Mouse (Mus musculus) forebrain, postnatal 0 days (tissue): ENCODE measurements at regions not wholly inside any gene's neighbourhood (a gene's known extent, or its start where the extent isn't known, plus 50 kb on each side); places are given as distances from the start of the nearest gene placed in this dataset.
A peak's percentile ranks its signal among the peaks of the same experiment; 100 is the strongest.

Experiments used
- ATAC-seq: fragments of 200-750 bp; cut with Nextera tagmentation; 2 replicates; pipeline ENCODE4 v1.8.0; 2017; ENCODE audit warnings: mild to moderate bottlenecking, moderate library complexity
- DNase-seq: peaks from one replicate; pipeline ENCODE4 v3.0.0-alpha.2; 2015
- H3K27ac ChIP-seq: fragments of 300-500 bp; sonication (generic); 2 replicates; pipeline ENCODE4 v1.5.1; 2014; ENCODE audit warnings: low read depth, mild to moderate bottlenecking, antibody characterized with exemption, low read length, moderate library complexity, mixed read lengths
- H3K27me3 ChIP-seq: fragments of 300-500 bp; sonication (generic); 2 replicates; pipeline ENCODE4 v1.6.1; 2014; ENCODE audit warnings: mild to moderate bottlenecking, low read length, mixed read lengths; ENCODE audit not compliant: insufficient read depth
- H3K36me3 ChIP-seq: fragments of 300-500 bp; sonication (generic); 2 replicates; pipeline ENCODE4 v1.6.1; 2014; ENCODE audit warnings: mild to moderate bottlenecking, moderate library complexity; ENCODE audit not compliant: insufficient read depth
- H3K4me1 ChIP-seq: fragments of 300-500 bp; sonication (generic); 2 replicates; pipeline ENCODE4 v1.6.1; 2014; ENCODE audit warnings: antibody characterized with exemption; ENCODE audit not compliant: insufficient read depth
- H3K4me2 ChIP-seq: fragments of 300-500 bp; sonication (generic); 2 replicates; pipeline ENCODE4 v1.6.1; 2014; ENCODE audit warnings: low read depth, mild to moderate bottlenecking, moderate library complexity
- H3K4me3 ChIP-seq: fragments of 300-500 bp; sonication (generic); 2 replicates; pipeline ENCODE4 v1.5.1; 2014; ENCODE audit warnings: low read depth, low read length, mixed read lengths
- H3K9ac ChIP-seq: fragments of 300-500 bp; sonication (generic); 2 replicates; pipeline ENCODE4 v1.6.1; 2014; ENCODE audit warnings: mild to moderate bottlenecking
- H3K9me3 ChIP-seq: fragments of 300-500 bp; sonication (generic); 2 replicates; pipeline ENCODE4 v1.6.1; 2016; ENCODE audit warnings: low read length
- CTCF ChIP-seq: sonication (generic); IDR thresholded peaks from 2 replicates; pipeline ENCODE4 v1.5.1; 2016; ENCODE audit warnings: antibody characterized with exemption, control low read depth, low read depth
- WGBS: fragments of 180-500 bp; shearing (Covaris S2); extraction: QIAGEN DNeasy Blood & Tissue Kit; methylation state at CpG from one replicate; pipeline ENCODE4 v1.1.7; 2014; 5-methylcytosine and 5-hydroxymethylcytosine counted together

DNA sequence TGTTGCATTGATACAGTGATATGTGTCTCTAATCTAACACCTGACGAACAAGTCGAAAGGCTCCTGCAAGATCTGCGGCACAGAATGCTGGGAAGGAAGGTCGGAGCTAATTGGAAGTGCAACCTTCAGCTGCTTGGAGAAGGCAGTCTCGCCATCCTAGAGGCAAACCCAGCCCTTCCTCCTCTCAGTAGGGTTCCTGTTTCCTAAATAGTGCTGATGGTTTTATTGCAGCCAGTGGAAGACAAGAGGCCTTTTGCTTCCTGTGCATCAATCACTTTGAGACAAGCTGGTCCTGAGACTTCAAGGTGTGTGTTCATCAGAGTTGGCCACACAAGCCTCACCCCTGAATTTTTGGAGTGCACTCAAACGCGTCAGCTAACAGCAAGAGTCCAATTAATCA lies 228.4 kb upstream of the Srek1ip1 start:
- Histone ChIP-seq H3K4me3 (no peak overlapping the region), H3K36me3 (no peaks in the 10 kb centered on the region), H3K4me2 (no peak overlapping the region), H3K9me3 (no peaks in the 10 kb centered on the region), H3K27ac (no peak overlapping the region), H3K4me1 (no peaks in the 10 kb centered on the region; the same call in 1 of the 2 replicates), H3K27me3 (no peaks in the 10 kb centered on the region), H3K9ac (no peak overlapping the region)
- TF ChIP-seq CTCF, result no peak
- 38% methylated on average over 7 of the region's 7 CpGs for WGBS
- ATAC-seq (no peak), DNase-seq (no peak)

GRCm38 (mm10) chr13:104569765-104570164 lies 222.5 kb upstream of the Srek1ip1 start:
- Histone ChIP-seq H3K4me2 (no peak overlapping the region), H3K4me3 (no peak overlapping the region), H3K36me3 (no peaks in the 10 kb centered on the region), H3K9ac (no peak overlapping the region), H3K27me3 (no peaks in the 10 kb centered on the region), H3K4me1 (no peaks in the 10 kb centered on the region), H3K9me3 (no peaks in the 10 kb centered on the region), H3K27ac (no peak overlapping the region)
- 63% methylated on average over 6 of the region's 6 CpGs for WGBS
- TF ChIP-seq CTCF, result no peak
- no peak for ATAC-seq
- no peak for DNase-seq

DNA sequence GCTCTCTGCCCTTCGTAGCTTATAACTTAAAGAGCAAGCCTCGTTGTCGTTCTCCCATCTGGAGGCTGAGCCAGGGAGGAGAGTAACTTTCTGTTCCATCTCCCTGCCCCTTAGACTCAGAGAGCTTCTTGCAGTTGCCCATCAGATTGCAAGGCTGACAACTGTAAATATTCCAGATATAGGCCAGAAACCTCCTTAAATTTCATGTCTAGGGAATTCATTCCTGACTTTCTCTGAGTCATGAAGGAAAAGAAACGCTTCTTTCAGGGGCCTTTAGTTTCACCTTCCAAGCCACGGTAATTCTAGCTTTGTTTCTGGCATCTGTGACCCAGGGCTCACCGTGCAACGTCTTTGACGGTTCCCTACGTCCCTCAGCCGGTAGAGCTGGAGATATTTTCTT lies 220.0 kb upstream of the Srek1ip1 start:
- no peak for TF ChIP-seq CTCF
- WGBS, result 75% methylated on average over 10 of the region's 10 CpGs
- H3K9me3 ChIP-seq, result no peaks in the 10 kb centered on the region
- H3K27ac ChIP-seq, result no peak overlapping the region
- no peak overlapping the region for H3K9ac ChIP-seq
- no peak overlapping the region for H3K4me3 ChIP-seq
- H3K4me1 ChIP-seq, result no peaks in the 10 kb centered on the region
- no peaks in the 10 kb centered on the region for H3K36me3 ChIP-seq
- ATAC-seq, result no peak
- H3K27me3 ChIP-seq, result no peaks in the 10 kb centered on the region
- H3K4me2 ChIP-seq, result no peak overlapping the region
- no peak for DNase-seq

- TF ChIP-seq CTCF, result no peak
- Histone ChIP-seq H3K27ac (no peak overlapping the region), H3K9me3 (no peaks in the 10 kb centered on the region), H3K36me3 (no peaks in the 10 kb centered on the region), H3K4me3 (no peak overlapping the region), H3K9ac (no peak overlapping the region), H3K27me3 (no peaks in the 10 kb centered on the region), H3K4me2 (no peak overlapping the region), H3K4me1 (no peaks in the 10 kb centered on the region)
- WGBS, result 90% methylated on average over 5 of the region's 5 CpGs
- ATAC-seq (no peak), DNase-seq (no peak)
These were observed 217.9 kb upstream of the Srek1ip1 start for GRCm38 (mm10) chr13:104574396-104574795.

DNA sequence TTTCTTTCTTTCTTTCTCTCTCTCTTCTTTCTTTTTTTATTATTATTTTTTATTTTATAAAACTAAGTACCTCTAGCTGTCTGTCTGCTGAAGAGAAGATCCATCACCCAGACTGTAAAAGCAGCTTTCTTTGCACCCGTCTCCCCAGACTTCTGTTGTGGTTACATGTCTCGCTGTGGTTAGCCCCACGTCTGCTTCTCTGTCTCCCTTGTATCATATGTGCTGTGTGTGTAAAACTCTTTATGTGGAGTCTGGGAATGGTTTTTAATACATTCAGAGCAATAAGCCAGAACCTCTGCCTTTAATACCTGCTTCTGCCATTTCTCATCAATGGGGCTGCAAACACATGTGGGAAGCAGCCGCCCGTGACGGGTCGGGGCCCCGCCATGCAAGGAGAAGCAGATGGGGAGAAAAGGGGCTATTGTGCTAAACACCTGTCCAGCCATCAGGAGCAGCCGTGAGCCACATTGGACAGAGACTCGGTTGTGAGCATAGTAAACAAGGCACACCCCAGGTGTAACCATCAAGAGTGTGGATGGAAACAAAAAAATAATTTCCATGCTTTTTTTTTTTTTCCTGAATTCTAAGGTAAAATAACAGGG lies 216.0 kb upstream of the Srek1ip1 start:
- WGBS, result 66% methylated on average over 10 of the region's 10 CpGs
- DNase-seq, result no peak
- no peak overlapping the region for H3K27ac ChIP-seq
- no peak for TF ChIP-seq CTCF
- no peak overlapping the region for H3K4me3 ChIP-seq
- H3K4me2 ChIP-seq, result no peak overlapping the region
- no peaks in the 10 kb centered on the region for H3K27me3 ChIP-seq
- no peak overlapping the region for H3K9ac ChIP-seq
- no peaks in the 10 kb centered on the region for H3K36me3 ChIP-seq
- H3K9me3 ChIP-seq, result no peaks in the 10 kb centered on the region
- no peak for ATAC-seq
- H3K4me1 ChIP-seq, result no peaks in the 10 kb centered on the region

DNA sequence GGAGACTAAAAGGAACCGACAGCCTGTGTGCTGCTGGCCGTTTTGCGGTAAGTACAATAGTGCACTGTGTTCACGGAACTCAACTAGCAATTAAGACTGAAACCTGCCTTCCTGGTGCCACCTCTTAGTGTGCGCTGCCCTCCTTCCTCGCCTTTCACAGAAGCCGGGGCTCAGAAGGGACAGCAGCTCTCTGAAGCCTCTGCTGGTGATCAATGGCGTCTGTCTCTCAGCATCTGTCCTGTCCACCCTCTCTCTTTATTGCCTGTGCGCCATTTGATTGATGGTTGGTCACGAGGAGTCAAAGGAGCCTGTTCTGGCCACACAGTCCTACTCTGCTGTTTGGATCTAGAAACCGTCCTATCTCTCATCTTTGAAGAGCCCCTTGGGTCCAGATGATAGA lies 214.4 kb upstream of the Srek1ip1 start:
- H3K27ac ChIP-seq, result no peak overlapping the region
- no peak for ATAC-seq
- no peak overlapping the region for H3K9ac ChIP-seq
- H3K36me3 ChIP-seq, result no peaks in the 10 kb centered on the region
- no peak for DNase-seq
- WGBS, result 82% methylated on average over 11 of the region's 11 CpGs
- no peak for TF ChIP-seq CTCF
- H3K4me1 ChIP-seq, result no peaks in the 10 kb centered on the region
- no peaks in the 10 kb centered on the region for H3K9me3 ChIP-seq
- no peak overlapping the region for H3K4me2 ChIP-seq
- H3K4me3 ChIP-seq, result no peak overlapping the region
- no peaks in the 10 kb centered on the region for H3K27me3 ChIP-seq

GRCm38 (mm10) chr13:104580686-104581350 lies 211.5 kb upstream of the Srek1ip1 start:
- H3K4me2 ChIP-seq, result no peak overlapping the region
- H3K9me3 ChIP-seq, result no peaks in the 10 kb centered on the region
- no peaks in the 10 kb centered on the region for H3K4me1 ChIP-seq
- WGBS, result 50% methylated on average over 9 of the region's 9 CpGs
- no peak overlapping the region for H3K27ac ChIP-seq
- no peaks in the 10 kb centered on the region for H3K36me3 ChIP-seq
- no peak for DNase-seq
- ATAC-seq, result peak; percentile 20; the same call in 1 of the 2 replicates
- H3K9ac ChIP-seq, result no peak overlapping the region
- H3K4me3 ChIP-seq, result no peak overlapping the region
- TF ChIP-seq CTCF, result no peak
- H3K27me3 ChIP-seq, result no peaks in the 10 kb centered on the region
